Mouse (Mus musculus): Measurements from ENCODE around the gene Grin2c.

Gene Grin2c

DNA sequence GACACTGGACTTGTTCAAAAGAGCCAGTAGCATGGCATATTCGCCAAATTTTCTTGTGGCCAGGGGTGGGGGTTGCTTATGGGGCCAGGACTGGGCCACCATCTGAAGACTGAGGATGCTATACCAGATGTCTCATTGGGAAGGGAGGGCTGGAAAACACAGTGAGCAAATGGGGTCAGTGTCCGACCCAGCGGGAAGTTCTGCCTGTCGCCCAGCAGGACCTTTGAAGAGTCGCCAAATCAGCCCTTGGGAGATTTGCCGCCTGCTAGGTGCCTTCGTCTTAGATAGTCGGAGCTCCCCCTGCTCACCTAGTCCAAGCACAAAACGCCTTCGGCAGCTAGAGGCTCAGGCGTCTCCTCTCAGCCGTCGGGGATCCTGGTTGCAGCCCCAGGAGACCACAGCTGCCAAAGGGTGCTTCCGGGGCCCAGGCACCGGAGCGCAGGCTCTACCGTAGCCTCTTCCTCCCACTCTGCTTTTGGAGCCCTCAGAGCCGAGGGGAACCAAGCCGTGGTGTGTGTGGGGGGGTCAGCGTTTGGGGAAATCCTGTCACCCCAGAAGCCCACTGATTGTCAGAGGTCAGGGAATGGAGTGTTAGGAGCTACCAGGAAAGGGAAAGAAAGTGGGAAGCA lies 1.2 kb downstream of the Grin2c start:
- DNase-seq (ENCODE audit: low spot score in 2 of 2) = no peak

DNA sequence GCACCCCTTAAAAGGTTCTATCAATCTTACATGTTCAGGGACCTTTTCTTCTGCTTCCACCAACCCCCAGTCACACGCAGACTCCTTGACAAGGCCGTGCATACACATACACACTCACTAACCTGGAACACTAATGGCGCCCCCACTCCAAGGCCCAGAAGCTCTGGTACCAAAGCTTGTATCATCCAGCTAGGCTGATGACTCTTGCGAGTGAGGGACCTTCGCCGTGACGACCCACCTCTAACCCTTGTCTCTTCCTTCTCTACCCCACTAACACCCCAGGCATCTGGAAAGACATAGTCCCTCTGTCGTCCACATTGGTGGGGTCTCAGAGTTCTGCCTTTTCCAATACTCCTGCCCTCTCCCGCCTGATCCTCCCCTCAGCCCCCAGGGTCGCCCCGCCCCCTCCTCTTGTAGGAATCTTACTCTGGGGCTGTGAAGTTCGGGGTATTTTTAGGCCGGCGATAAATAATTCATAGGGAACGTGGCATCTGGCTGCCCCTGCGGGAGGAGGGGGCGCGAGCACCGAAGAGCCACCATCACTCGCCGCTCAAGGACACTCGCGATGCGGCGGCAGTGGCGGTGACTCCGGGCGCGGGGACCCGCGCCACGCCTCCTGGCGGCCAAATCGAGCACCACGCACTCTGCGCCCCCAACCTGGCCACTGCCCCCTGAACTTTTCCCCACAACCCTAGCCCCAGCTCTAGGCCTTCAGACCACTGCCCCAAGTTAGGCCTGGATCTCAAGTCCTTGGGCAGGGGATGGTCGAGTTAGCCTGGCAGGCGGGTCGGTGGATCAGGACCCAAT lies 2.0 kb downstream of the Grin2c start:
- DNase-seq (ENCODE audit: low spot score in 2 of 2) = no peak

DNA sequence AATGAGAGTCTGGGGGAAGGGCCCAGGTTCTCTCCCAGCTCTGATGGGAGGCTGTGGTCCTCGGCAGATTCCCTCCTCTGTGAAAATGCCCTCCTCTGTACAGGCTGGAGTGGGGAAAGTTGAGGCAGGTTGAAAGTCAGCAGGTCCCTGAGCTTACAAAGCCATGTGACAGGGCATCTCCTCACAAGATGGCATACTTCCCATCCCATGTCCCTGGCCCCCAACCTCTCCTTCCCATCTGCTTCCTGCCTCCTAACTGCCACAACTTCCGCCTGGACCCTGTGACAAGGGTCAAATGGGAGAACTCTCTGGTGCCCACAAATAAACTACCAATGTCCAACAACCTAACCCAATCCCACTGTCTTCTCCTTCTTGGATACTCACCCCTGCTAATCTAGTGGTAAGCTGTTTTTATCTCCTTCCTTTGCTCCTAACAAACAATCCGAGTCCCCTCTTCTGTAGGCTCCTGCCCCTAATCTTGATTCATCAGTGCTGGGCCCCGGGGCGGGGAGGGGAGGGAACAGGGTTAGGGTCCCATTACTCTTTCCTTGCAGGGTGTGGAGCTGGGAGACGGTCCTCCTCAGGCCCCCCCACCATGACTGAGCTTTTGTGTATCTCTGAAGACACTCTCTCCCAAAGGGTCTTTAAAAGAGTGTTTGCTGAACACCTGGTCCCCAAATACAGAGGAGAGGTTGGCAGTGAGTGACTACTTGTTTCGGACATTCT lies 2.7 kb downstream of the Grin2c start:
- DNase-seq (ENCODE audit: low spot score in 2 of 2) = no peak

DNA sequence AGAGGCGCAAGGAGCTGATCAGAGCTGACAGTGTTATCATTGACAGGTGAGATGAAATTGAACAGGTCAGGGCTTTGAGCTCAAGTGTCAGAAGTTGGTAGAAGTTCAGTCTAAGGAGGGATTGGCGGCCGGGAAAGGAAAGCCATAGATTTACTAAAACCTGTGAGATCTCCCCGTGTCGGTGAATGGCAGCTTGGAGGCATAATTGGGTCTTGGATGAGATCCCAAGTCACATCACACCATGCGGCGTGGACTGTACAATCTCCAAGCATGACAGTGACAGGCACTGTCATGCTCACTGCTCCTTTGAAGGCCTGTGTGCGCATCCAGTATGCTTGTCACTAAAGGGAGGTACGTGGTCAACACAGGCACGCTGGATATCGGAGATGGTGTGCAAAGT lies 4.1 kb downstream of the Grin2c start:
- no peak for DNase-seq (ENCODE audit: low spot score in 2 of 2)

- DNase-seq (ENCODE audit: low spot score in 2 of 2) = no peak
These were observed 7.9 kb downstream of the Grin2c start for GRCm38 (mm10) chr11:115259134-115259533.

DNA sequence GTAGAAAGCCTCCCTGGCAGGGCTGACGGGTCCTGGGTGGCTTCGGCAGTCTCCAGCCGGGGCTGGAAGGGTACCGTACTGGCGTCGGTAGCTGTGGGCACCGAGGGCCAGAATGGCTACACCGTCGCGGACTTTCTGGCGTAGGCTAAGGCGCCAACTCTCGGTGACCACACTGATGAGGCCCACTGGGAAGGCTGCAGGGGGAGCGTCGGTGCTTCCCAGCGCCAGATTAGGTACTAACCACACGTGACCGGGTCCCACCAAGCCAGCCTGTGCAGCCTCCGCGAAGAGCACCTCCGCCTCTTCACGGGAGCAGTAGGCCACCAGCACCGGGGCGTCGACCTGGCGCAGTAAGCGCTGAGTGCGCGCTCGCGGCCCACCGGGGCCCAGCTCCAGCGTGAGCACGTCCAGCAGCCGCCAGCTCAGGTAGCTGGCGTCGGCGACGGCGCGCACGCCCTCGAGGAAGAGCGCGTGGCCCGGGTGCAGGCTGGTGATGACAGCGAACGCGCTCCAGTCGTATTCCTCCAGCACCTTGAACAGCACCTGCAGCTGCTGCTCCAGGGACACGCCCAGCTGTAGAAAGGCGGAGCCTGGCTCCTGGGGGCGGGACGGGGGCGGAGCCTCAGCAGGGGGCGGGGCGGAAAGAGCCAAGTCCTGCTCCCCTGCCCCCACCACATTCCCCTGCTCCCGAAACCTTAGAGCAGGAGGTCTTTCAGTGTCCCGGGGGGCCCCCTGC lies 9.1 kb downstream of the Grin2c start:
- no peak for DNase-seq (ENCODE audit: low spot score in 2 of 2)

DNA sequence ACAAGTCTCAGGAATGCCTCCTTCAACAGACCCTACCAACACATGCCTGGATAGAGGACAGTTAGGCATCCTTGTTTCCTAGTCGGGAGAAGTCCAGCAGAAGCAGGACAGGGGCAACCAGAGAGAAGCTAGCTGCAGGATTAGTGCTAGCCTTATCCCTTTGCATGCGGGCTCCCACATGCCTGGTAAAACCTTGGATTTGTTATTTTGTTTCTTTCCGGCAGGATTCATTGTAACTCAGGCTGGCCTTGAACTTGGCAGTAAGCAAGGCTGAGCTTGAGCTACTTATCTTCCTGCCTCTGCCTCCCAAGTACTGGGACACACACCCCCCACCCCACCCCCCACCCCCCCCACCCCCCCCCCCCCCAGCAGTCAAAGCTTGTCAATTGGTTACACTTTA lies 15.8 kb downstream of the Grin2c start:
- no peak for DNase-seq (ENCODE audit: low spot score in 2 of 2)

GRCm38 (mm10) chr11:115250405-115251090 lies 16.5 kb downstream of the Grin2c start:
- DNase-seq (ENCODE audit: low spot score in 2 of 2) = no peak

- no peak for DNase-seq (ENCODE audit: low spot score in 2 of 2)
These were observed 17.2 kb downstream of the Grin2c start for GRCm38 (mm10) chr11:115249721-115250404.

- no peak for DNase-seq (ENCODE audit: low spot score in 2 of 2)
These were observed 19.1 kb downstream of the Grin2c start for GRCm38 (mm10) chr11:115247945-115248344.

GRCm38 (mm10) chr11:115247240-115247639 lies 19.8 kb downstream of the Grin2c start:
- no peak for DNase-seq (ENCODE audit: low spot score in 2 of 2)

- no peak for DNase-seq (ENCODE audit: low spot score in 2 of 2)
These were observed 20.7 kb downstream of the Grin2c start for GRCm38 (mm10) chr11:115246386-115246785.

DNA sequence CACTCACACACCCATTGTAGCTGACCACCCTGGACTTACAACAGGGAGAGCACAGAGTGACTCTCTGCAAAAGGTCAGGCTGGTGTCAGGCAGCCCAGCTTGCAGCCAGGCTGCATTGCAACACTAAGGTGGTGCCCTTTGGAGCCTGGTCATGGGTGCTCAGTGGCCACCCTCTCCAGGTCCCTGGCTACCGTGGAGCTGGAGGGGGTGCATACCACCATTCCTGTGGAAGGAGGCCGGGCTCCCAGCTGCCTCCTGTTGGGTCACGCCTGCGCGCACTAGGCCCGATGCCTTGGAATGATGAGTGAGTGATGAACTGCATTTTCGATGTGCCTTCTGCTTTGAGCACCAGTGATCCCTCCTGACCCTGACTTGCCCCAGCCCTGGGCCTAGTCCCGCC lies 22.2 kb downstream of the Grin2c start:
- no peak for DNase-seq (ENCODE audit: low spot score in 2 of 2)

DNA sequence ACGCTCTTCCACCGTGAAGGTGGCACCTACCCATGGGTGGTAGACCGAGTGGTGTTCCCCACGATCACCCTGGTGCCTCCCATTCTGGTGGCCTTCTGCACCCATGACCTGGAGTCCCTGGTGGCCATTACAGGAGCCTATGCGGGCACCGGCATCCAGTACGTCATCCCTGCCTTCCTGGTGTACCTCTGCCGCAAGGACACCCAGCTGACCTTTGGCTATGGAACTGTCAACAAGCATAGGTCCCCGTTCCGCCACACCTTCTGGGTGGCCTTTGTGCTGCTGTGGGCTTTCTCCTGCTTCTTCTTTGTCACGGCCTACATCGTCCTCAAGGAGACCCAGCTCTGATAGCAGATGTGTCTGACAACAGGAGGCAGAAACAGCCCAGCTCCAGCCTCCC lies 23.3 kb downstream of the Grin2c start:
- DNase-seq (ENCODE audit: low spot score in 2 of 2) = no peak

DNA sequence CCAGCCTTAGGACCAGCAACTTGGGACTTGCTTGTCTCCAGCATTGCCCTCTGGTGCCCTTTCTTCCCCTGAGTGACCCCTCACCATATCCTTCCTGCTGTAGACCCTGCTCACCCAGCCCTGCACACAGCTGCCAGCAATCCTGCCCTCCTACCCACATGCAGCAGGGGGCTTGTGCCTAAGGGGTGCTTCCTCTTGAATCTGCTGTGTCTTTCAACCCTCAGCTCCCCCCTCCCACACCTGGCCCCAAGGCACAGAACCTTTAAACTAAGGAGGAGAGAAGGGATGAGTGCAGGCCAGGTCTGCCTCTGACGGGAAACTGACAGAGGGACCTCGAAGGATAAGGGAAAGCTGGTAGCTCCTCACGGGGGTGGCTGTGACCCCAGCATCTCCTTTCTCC lies 24.3 kb downstream of the Grin2c start:
- no peak for DNase-seq (ENCODE audit: low spot score in 2 of 2)

DNA sequence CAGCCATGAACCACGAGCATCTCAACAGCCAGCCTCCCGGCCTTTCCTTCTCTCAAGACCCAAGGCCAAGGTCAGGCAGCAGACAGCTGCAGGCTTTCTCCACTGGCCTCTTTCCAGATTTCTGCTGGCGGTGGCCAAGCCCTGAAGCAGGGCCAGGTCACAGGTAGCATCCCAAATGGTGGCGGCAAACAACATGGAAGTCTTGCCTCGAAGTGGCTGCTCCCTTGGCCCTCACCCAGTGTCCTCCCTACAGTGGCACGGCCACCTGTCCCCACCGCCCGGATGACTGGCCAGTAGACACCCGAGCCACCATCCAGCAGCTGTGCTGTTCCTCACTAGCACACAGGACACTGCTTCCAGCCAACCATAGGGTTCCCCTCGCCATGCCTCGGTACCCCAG lies 25.6 kb downstream of the Grin2c start:
- no peak for DNase-seq (ENCODE audit: low spot score in 2 of 2)

GRCm38 (mm10) chr11:115236570-115236969 lies 30.5 kb downstream of the Grin2c start:
- no peak for DNase-seq (ENCODE audit: low spot score in 2 of 2)

DNA sequence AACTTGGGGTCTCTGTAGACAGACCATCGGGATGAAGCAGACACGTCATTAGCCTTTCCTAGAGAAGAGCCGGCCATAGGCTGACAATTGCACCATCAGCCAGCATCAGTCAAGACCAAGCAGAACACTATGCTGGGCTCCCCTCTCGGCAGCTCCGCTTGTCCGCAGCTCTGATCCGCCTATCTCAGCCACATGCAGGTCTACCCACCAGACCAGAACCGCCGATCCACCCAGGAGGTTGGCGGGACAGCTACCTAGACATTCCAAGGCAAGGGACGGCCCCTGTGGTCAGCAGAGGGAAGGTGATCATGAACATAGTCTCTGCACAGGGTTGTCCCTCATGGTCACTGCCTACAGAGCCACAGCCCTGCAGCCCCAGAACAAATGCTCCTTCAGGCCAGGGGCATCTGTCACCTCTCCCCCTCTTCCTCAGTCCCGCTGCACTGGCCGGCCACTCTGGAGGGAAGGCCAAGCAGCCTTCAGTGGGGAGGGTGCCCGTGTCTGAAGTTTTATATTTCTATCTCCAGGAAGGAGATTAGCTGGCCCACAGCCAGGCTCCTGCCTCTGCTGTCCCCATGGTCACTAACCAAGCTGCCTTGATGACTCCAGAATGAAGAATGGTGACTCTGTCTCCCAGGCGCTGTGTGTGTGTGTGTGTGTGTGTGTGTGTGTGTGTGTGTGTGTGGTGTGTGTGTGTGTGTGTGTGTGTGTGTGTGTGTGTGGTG lies 32.6 kb downstream of the Grin2c start:
- no peak for DNase-seq (ENCODE audit: low spot score in 2 of 2)

DNA sequence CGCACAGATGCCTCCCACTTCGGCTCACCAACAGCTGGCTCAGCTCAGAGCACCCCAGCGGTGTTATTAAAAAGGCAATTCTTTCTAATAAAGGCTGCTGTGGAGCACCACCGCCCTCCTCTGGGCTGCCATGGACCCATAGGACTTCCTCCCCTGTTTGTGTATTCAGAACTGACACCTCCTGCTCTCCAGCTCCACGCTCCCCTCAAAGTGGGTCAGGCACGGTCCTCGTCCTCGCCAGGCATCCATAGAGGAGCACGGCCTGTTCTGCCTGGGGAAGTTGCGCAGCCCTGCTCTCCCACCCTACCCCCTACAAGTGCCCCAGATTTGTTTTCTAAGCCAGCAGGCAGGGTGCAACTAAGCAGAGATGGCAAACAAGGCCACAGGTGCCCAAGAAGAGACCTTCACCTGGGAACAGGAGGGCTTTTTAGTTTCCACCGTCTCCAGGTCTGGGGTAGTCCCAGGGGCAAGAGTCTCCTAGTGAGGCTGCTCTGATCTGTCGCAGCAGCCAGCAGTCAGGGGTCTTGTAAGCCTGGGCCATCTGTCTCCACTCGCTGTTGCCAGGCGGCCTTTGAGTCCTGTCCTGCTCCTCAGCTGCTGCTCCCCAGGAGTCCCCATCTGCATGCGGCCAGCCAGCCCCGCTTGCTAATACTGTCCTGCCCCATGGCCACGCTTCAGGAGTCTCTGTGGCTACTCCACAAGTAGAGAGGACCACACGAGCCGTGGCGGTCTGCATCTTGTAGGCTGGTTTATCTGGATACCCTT lies 33.3 kb downstream of the Grin2c start:
- no peak for DNase-seq (ENCODE audit: low spot score in 2 of 2)
